14 mouse cellular contexts compared by ENCODE assay signal in the genomic region with DNA sequence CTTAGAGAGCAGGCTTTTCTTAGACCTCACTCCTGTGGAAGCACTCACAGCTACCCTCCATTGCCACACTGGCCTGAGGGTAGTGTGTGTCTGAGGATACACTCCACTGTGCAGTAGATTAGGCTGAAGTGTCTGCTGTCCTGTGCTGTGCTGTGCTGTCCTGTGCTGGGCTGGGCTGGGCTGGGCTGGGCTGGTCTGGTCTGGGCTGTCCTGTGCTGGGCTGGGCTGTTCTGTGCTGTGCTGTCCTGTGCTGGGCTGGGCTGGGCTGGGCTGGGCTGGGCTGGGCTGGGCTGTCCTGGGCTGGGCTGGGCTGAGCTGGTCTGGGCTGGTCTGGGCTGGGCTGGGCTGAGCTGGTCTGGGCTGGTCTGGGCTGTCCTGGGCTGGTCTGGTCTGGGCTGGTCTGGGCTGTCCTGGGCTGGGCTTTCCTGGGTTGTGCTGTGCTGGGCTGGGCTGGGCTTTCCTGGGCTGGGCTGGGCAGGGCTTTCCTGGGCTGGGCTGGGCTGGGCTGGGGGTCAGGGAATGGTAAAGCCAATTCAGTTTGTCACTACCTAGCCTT. TPM values are rescaled to one million over a fixed set of nuclear protein-coding genes. Genes with fewer than 3 reads are reported as not detected.
DNase-seq lines count a peak whose midpoint lies in the region; ATAC-seq and TF ChIP-seq lines count a peak whose summit lies in the region.
"Had no signal": no experiment of that assay in that cellular context is flagged by ENCODE, and none has a peak within 500 bp of the region (broad histone marks: within the 10 kb centered on the region; RNA-seq: fewer than 3 reads in every experiment).

No protein-coding gene starts in this region.

- no peak for TF ChIP-seq CTCF in stomach, postnatal 0 days (IDR thresholded peaks at IDR 0.05; ENCODE audit: low read depth)

- TF ChIP-seq EP300 in stomach, postnatal 0 days (optimal IDR thresholded peaks at IDR 0.05), result no peak

- 0 out of 2 replicates have a peak, but pooled peaks cover 2% of the 10 kb centered on the region for H3K4me1 ChIP-seq in heart, embryonic 10.5 days
- H3K4me1 ChIP-seq in midbrain, embryonic 11.5 days (ENCODE audit: control insufficient read depth, insufficient read depth, low read length), result peaks cover 3% of the 10 kb centered on the region; the same call in 1 of the 2 replicates
- H3K4me1 ChIP-seq in midbrain, embryonic 10.5 days, result peaks cover 7% of the 10 kb centered on the region; the same call in 1 of the 2 replicates
- H3K4me1 ChIP-seq in liver, embryonic 11.5 days (replicated peaks; ENCODE audit: control insufficient read depth, insufficient read depth, low read length), result no peaks in the 10 kb centered on the region
- no peaks in the 10 kb centered on the region for H3K4me1 ChIP-seq in stomach, postnatal 0 days (replicated peaks; ENCODE audit: control insufficient read depth, insufficient read depth)
- H3K4me1 ChIP-seq: heart, embryonic 15.5 days had no signal

- peak; percentile 39 for DNase-seq in heart, adult 11 months
- DNase-seq in heart, embryonic 10.5 days (ENCODE audit: low spot score), result no peak
- peak; percentile 47 for DNase-seq in midbrain, embryonic 11.5 days (ENCODE audit: low spot score, missing footprints)
- no peak for DNase-seq in midbrain, embryonic 10.5 days (ENCODE audit: low spot score)
- no peak for DNase-seq in liver, embryonic 11.5 days (ENCODE audit: low spot score)
- peak; percentile 19 for DNase-seq in stomach, postnatal 0 days (ENCODE audit: low spot score)
- DNase-seq in MN1 (ENCODE audit: low spot score), result no peak
- DNase-seq in adrenal gland, postnatal 4 days (ENCODE audit: low spot score in 2 of 2), result no peak
- DNase-seq: adrenal gland, adult 8-10 months; kidney, adult 18-20 months had no signal

- no peak overlapping the region for H3K9ac ChIP-seq in midbrain, embryonic 11.5 days (ENCODE audit: low read length)
- no peak overlapping the region for H3K9ac ChIP-seq in liver, embryonic 11.5 days (ENCODE audit: low read depth, low read length)
- no peak overlapping the region for H3K9ac ChIP-seq in stomach, postnatal 0 days (ENCODE audit: low read length)
- H3K9ac ChIP-seq: heart, embryonic 15.5 days had no signal

- no peak overlapping the region for H3K27ac ChIP-seq in heart, embryonic 10.5 days
- no peak overlapping the region for H3K27ac ChIP-seq in midbrain, embryonic 11.5 days (ENCODE audit: low read depth, low read length)
- H3K27ac ChIP-seq in midbrain, embryonic 10.5 days (replicated peaks), result no peak overlapping the region
- H3K27ac ChIP-seq in liver, embryonic 11.5 days (ENCODE audit: low read depth, low read length), result no peak overlapping the region
- no peak overlapping the region for H3K27ac ChIP-seq in stomach, postnatal 0 days (replicated peaks)
- H3K27ac ChIP-seq: heart, embryonic 15.5 days had no signal

- ATAC-seq in midbrain, embryonic 11.5 days (ENCODE audit: low FRiP score), result 0 out of 2 replicates have a peak, but pooled peaks have one; percentile 35
- peak; percentile 53; the same call in 1 of the 2 replicates for ATAC-seq in liver, embryonic 11.5 days (replicated peaks; ENCODE audit: low FRiP score)
- 0 out of 2 replicates have a peak, but pooled peaks have one; percentile 54 for ATAC-seq in stomach, postnatal 0 days (ENCODE audit: low FRiP score, low TSS enrichment)
- ATAC-seq: Patski had no signal

- H3K27me3 ChIP-seq in heart, embryonic 10.5 days (ENCODE audit: insufficient read depth, poor library complexity, severe bottlenecking), result no peaks in the 10 kb centered on the region
- no peaks in the 10 kb centered on the region for H3K27me3 ChIP-seq in midbrain, embryonic 11.5 days (ENCODE audit: control insufficient read depth, insufficient read depth, low read length)
- H3K27me3 ChIP-seq in midbrain, embryonic 10.5 days (ENCODE audit: low read depth, poor library complexity, severe bottlenecking), result no peaks in the 10 kb centered on the region
- H3K27me3 ChIP-seq in liver, embryonic 11.5 days (replicated peaks; ENCODE audit: control insufficient read depth, insufficient read depth, low read length), result no peaks in the 10 kb centered on the region
- no peaks in the 10 kb centered on the region for H3K27me3 ChIP-seq in stomach, postnatal 0 days (ENCODE audit: control insufficient read depth, insufficient read depth, low read length)
- H3K27me3 ChIP-seq: heart, embryonic 15.5 days had no signal

- no peaks in the 10 kb centered on the region for H3K9me3 ChIP-seq in heart, embryonic 10.5 days
- no peaks in the 10 kb centered on the region for H3K9me3 ChIP-seq in midbrain, embryonic 11.5 days (ENCODE audit: control insufficient read depth, low read length)
- no peaks in the 10 kb centered on the region for H3K9me3 ChIP-seq in midbrain, embryonic 10.5 days (replicated peaks)
- no peaks in the 10 kb centered on the region for H3K9me3 ChIP-seq in liver, embryonic 11.5 days (ENCODE audit: control insufficient read depth, low read length)
- H3K9me3 ChIP-seq in stomach, postnatal 0 days (ENCODE audit: control insufficient read depth, low read length), result no peaks in the 10 kb centered on the region
- H3K9me3 ChIP-seq: heart, embryonic 15.5 days had no signal

- H3K36me3 ChIP-seq in heart, embryonic 10.5 days, result no peaks in the 10 kb centered on the region
- no peaks in the 10 kb centered on the region for H3K36me3 ChIP-seq in midbrain, embryonic 11.5 days (ENCODE audit: control insufficient read depth, insufficient read depth, low read length)
- H3K36me3 ChIP-seq in midbrain, embryonic 10.5 days, result no peaks in the 10 kb centered on the region
- H3K36me3 ChIP-seq in liver, embryonic 11.5 days (ENCODE audit: control insufficient read depth, insufficient read depth, low read length), result no peaks in the 10 kb centered on the region
- H3K36me3 ChIP-seq in stomach, postnatal 0 days (ENCODE audit: control insufficient read depth, insufficient read depth, low read length), result no peaks in the 10 kb centered on the region
- H3K36me3 ChIP-seq: heart, embryonic 15.5 days had no signal

- H3K4me3 ChIP-seq in heart, embryonic 10.5 days, result no peak overlapping the region
- no peak overlapping the region for H3K4me3 ChIP-seq in midbrain, embryonic 11.5 days (ENCODE audit: low read depth, low read length)
- H3K4me3 ChIP-seq in midbrain, embryonic 10.5 days, result no peak overlapping the region
- no peak overlapping the region for H3K4me3 ChIP-seq in liver, embryonic 11.5 days (ENCODE audit: low read depth, low read length)
- H3K4me3 ChIP-seq in stomach, postnatal 0 days (ENCODE audit: low read depth, low read length), result no peak overlapping the region
- H3K4me3 ChIP-seq: heart, embryonic 15.5 days had no signal

- no peak overlapping the region for H3K4me2 ChIP-seq in midbrain, embryonic 11.5 days
- no peak overlapping the region for H3K4me2 ChIP-seq in liver, embryonic 11.5 days
- H3K4me2 ChIP-seq in stomach, postnatal 0 days (replicated peaks; ENCODE audit: low read depth), result no peak overlapping the region
- H3K4me2 ChIP-seq: heart, embryonic 15.5 days had no signal

RNA-seq across cellular contexts. Expression of gene Gpr6, which starts 31.5 kb away (rescaled TPM):
- not detected in 2 replicates for polyA plus RNA-seq in heart, embryonic 10.5 days (2016; fragmentation: Nextera tagmentation; extraction: Ambion mirVana)
- 0.10 TPM in 1 of 2 replicates, not detected in the other for polyA plus RNA-seq in midbrain, embryonic 11.5 days (2014; fragmentation: Nextera tagmentation; extraction: Ambion mirVana)
- polyA plus RNA-seq in midbrain, embryonic 10.5 days (2016; fragmentation: Nextera tagmentation; extraction: Ambion mirVana), result not detected in 2 replicates
- polyA plus RNA-seq in liver, embryonic 11.5 days (2014; fragmentation: Nextera tagmentation; extraction: Ambion mirVana), result not detected in 2 replicates
- polyA plus RNA-seq in stomach, postnatal 0 days (2015; fragmentation: Nextera tagmentation; extraction: Ambion mirVana), result 0.07 and 0.11 TPM in 2 replicates
- not detected for total RNA-seq in adrenal gland, postnatal 4 days (2021)
- total RNA-seq: adrenal gland, adult 8-10 months had no signal
- polyA plus RNA-seq: C2C12; heart, embryonic 15.5 days; limb, embryonic 14.5 days; Patski had no signal

Comparison
In these comparisons a context has a peak if more than half of its experiments do, and no peak if none do; other contexts are left out.
1. DNase-seq: peak in heart, adult 11 months (single experiment), midbrain, embryonic 11.5 days (single experiment) and stomach, postnatal 0 days (single experiment); none in heart, embryonic 10.5 days (single experiment), midbrain, embryonic 10.5 days (single experiment), liver, embryonic 11.5 days (single experiment), MN1 (single experiment) and adrenal gland, postnatal 4 days (0 of 2).
2. Peak in every context shown above with its lines, with median percentiles within 50 percentile points of each other: ATAC-seq.